Mouse (Mus musculus): ENCODE measurements around the gene Cnot11.

Gene Cnot11

GRCm38 (mm10) chr1:39534831-39535230 is at the start of gene Cnot11:
TSS of gene Cnot11 (plus strand) at chr1:39534992.
- DNase-seq = no peak

- no peak for DNase-seq
These were observed 47.4 kb upstream of the Cnot11 start for GRCm38 (mm10) chr1:39487370-39487769.

- no peak for DNase-seq
These were observed 41.6 kb upstream of the Cnot11 start for GRCm38 (mm10) chr1:39493165-39493564.

GRCm38 (mm10) chr1:39493664-39494063 is 41.1 kb upstream of the Cnot11 start:
- no peak for DNase-seq

- DNase-seq = no peak
These were observed 37.8 kb upstream of the Cnot11 start for GRCm38 (mm10) chr1:39496995-39497394.

- no peak for DNase-seq
These were observed 37.0 kb upstream of the Cnot11 start for GRCm38 (mm10) chr1:39497748-39498147.

- DNase-seq = no peak
These were observed 35.3 kb upstream of the Cnot11 start for GRCm38 (mm10) chr1:39499485-39499941.

GRCm38 (mm10) chr1:39502817-39503633 is 31.8 kb upstream of the Cnot11 start:
- DNase-seq = no peak

- peak; percentile 40 for DNase-seq
These were observed 30.5 kb upstream of the Cnot11 start for GRCm38 (mm10) chr1:39504261-39504660.

- DNase-seq = no peak
These were observed 29.2 kb upstream of the Cnot11 start for GRCm38 (mm10) chr1:39505600-39505999.

- DNase-seq = no peak
These were observed 23.0 kb upstream of the Cnot11 start for GRCm38 (mm10) chr1:39511775-39512174.

GRCm38 (mm10) chr1:39512183-39512582 is 22.6 kb upstream of the Cnot11 start:
- DNase-seq = no peak

- no peak for DNase-seq
These were observed 19.3 kb upstream of the Cnot11 start for GRCm38 (mm10) chr1:39515303-39515991.

- DNase-seq = no peak
These were observed 13.5 kb upstream of the Cnot11 start for GRCm38 (mm10) chr1:39521326-39521725.

GRCm38 (mm10) chr1:39522519-39522918 is 12.3 kb upstream of the Cnot11 start:
- DNase-seq = peak; percentile 60

GRCm38 (mm10) chr1:39525763-39526162 is 9.0 kb upstream of the Cnot11 start:
- no peak for DNase-seq

GRCm38 (mm10) chr1:39526371-39527167 is 8.2 kb upstream of the Cnot11 start:
- no peak for DNase-seq

- DNase-seq = peak; percentile 79
These were observed 7.4 kb upstream of the Cnot11 start for GRCm38 (mm10) chr1:39527432-39527831.

- DNase-seq = no peak
These were observed 6.5 kb upstream of the Cnot11 start for GRCm38 (mm10) chr1:39528319-39528718.

GRCm38 (mm10) chr1:39530258-39530943 is 4.4 kb upstream of the Cnot11 start:
- peak; percentile 83 for DNase-seq

- DNase-seq = no peak
These were observed 3.8 kb upstream of the Cnot11 start for GRCm38 (mm10) chr1:39531036-39531435.

- no peak for DNase-seq
These were observed 875 bp upstream of the Cnot11 start for GRCm38 (mm10) chr1:39533917-39534316.

All from kidney, adult 9 months (tissue).